Mouse (Mus musculus): ENCODE measurements around the gene Rdh16f1. TPM values are rescaled to one million over a fixed set of nuclear protein-coding genes. Genes with fewer than 3 reads are reported as not detected.
"Not testable (repeated sequence)": the region's sequence is repeated elsewhere in the genome, so short reads cannot be mapped to it uniquely, and the experiment has no call there.

Rdh16f1 gene
- total RNA-seq, 1 experiment from 2014 or later: not detected

DNA sequence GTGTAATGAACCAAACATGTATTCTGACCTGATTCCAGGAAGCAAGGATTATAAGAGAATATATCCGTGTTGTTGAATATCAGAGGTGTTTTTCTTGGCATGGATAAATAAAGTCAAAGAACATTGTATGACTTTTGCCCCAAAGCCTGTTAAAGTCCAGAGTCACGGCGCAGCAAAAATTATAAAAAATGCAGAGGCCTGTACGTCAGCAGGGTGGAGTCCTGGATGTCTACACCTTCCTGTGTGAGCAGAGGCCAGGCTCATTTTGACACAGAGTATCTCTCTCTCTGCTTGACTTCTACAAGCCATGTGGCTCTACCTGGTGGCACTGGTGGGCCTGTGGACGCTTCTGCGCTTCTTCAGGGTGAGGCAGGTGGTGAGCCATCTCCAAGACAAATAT, 41.3 kb downstream of the Rdh16f1 start, which contains the start of gene Rdh16:
Rdh16 (plus strand) TSS at position 262 of the 400 bp plus-strand sequence.
- no peak for ATAC-seq (replicated peaks in 1 of 2; ENCODE audit: insufficient read depth in 1 of 2, low FRiP score in 2 of 2, low TSS enrichment in 1 of 2, low read depth in 1 of 2, poor library complexity in 2 of 2, severe bottlenecking in 2 of 2)

DNA sequence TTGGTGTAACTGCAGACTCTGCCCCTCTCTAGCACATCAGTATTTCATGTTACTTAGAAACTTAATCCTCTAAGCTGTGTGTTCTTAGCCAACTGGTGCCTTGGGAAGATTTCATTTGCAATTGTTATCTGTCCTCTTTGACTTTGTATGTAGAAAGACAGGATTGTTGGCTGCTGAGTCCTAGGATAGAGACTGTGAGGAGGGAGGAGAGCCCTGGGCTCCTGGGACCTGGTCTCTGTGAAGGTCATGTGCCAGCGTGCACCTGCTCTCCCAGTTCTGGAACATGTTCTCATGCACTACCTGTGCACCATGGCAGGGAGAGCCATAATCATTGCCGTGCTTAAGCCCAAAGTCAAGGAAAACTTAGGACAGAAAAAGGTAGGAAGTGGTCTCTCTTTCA, 42.0 kb downstream of the Rdh16f1 start:
- ATAC-seq (replicated peaks in 1 of 2; ENCODE audit: insufficient read depth in 1 of 2, low FRiP score in 2 of 2, low TSS enrichment in 1 of 2, low read depth in 1 of 2, poor library complexity in 2 of 2, severe bottlenecking in 2 of 2): no peak

DNA sequence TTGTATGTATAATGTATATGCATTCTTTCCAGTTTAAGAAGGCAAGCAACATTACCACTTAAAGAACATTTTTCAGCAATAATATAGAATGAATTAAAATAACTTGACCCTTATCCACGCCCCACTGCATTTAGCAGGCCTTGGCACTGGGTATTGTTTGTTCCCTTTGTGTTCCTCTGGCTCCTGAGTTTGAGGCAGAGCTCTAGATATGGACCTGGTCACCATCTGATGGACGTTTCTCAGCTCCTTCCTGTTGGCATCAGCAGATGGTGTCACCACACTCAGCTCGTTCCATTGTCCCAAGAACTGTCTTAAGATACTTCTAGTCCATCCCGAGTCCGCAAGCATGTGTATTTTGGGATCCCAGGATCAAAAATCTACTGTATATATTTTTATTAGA, 42.6 kb downstream of the Rdh16f1 start:
- no peak for ATAC-seq (replicated peaks in 1 of 2; ENCODE audit: insufficient read depth in 1 of 2, low FRiP score in 2 of 2, low TSS enrichment in 1 of 2, low read depth in 1 of 2, poor library complexity in 2 of 2, severe bottlenecking in 2 of 2)

DNA sequence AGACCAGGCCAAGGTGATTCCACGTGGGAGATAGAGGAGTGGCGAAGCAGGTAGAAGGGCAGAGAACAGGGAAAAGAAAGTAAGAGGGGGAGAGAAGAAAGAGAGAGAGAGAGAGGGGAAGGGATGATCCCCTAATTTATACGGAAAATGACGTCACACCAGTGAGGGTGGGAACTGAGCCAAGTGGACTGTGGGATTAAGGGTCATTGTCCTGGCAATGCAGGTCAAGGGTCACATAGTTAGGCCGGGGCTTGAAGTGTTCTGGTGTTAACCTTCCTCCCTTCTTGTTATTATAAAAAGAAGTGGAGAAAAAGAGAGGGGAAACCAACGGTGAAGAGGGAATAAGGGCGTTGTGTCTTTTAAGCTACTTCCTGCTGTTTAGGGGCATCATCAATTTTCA, 44.8 kb downstream of the Rdh16f1 start:
- no peak for ATAC-seq (replicated peaks in 1 of 2; ENCODE audit: insufficient read depth in 1 of 2, low FRiP score in 2 of 2, low TSS enrichment in 1 of 2, low read depth in 1 of 2, poor library complexity in 2 of 2, severe bottlenecking in 2 of 2)

DNA sequence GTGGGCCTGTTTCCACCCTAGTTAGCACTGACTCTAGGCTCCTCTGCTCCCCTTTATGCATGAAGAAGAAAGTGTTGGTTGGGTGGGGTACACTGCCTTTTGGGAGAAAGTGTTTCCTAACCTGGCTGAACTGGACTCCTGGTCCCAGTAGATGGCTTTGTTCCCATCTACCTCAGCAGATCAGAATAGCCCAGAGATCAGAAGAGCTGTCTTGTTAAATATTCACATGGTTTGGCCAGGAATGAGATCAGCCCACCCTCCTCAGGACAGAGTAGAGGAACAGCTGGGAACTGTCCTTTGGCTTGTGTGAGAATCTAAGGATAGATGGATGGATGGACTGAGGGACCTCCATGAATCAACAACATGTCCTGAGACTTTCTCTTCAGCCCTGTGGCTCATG, 56.3 kb downstream of the Rdh16f1 start:
- ATAC-seq (replicated peaks in 1 of 2; ENCODE audit: insufficient read depth in 1 of 2, low FRiP score in 2 of 2, low TSS enrichment in 1 of 2, low read depth in 1 of 2, poor library complexity in 2 of 2, severe bottlenecking in 2 of 2): no peak

DNA sequence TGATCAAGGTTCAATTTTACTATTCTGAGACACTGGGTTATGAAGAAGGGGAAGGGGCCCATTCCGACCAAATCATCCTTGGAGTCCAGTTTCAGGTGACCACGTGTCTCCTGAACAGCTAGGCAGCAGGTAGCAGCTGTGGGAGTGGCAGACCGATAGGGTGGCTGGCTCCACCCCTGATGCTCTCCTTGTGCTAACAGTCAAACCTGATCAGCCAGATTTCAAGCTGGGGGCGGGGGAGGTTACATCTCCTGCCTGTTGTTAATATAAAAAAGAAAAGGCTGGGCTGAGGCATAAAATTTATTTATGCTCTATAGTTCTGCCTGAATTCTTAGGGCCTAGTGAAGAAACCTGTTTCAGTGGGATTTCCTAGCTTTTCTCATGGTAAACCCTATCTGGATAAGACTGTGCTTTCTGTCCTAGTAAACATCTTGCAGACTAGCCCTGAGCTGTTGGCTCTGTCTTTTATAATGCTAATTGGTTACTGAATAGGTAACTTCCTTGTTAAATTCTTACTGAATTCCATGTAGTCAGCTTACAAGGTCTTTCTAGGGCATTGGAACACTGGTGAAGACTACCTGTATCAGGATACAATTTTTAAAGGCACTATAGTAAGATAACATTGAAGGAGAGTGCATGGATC, 57.8 kb downstream of the Rdh16f1 start:
- not testable (repeated sequence) for ATAC-seq (replicated peaks in 1 of 2; ENCODE audit: insufficient read depth in 1 of 2, low FRiP score in 2 of 2, low TSS enrichment in 1 of 2, low read depth in 1 of 2, poor library complexity in 2 of 2, severe bottlenecking in 2 of 2)

DNA sequence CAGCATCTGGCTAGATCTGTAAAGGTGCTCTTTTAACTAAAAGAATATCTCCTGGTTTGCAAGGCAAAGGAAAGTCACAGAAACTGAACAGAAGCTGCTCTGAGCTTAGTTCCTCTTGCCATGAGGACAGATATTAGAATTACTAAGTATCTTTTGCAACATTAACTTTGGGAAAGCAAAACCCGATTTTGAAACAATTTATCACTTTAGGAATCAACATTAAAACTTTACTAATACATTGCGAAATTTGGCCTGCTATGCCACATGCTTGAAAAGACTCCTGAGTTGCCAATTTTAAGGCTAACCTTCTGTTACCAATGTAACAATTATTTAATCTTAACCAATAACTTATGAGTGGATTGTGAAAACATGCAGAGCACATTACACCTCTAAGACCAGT, 62.2 kb downstream of the Rdh16f1 start:
- not testable (repeated sequence) for ATAC-seq (replicated peaks in 1 of 2; ENCODE audit: insufficient read depth in 1 of 2, low FRiP score in 2 of 2, low TSS enrichment in 1 of 2, low read depth in 1 of 2, poor library complexity in 2 of 2, severe bottlenecking in 2 of 2)

DNA sequence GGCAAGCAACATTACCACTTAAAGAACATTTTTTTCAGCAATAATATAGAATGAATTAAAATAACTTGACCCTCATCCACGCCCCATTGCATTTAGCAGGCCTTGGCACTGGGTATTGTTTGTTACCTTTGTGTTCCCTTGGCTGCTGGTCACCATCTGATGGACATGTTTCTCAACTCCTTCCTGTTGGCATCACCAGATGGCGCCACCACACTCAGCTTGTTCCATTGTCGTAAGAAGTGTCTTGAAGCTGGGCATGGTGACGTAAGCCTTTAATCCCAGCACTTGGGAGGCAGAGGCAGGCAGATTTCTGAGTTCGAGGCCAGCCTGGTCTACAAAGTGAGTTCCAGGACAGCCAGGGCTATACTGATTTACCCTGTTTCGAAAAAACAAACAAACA, 65.8 kb downstream of the Rdh16f1 start:
- no peak for ATAC-seq (replicated peaks in 1 of 2; ENCODE audit: insufficient read depth in 1 of 2, low FRiP score in 2 of 2, low TSS enrichment in 1 of 2, low read depth in 1 of 2, poor library complexity in 2 of 2, severe bottlenecking in 2 of 2)

DNA sequence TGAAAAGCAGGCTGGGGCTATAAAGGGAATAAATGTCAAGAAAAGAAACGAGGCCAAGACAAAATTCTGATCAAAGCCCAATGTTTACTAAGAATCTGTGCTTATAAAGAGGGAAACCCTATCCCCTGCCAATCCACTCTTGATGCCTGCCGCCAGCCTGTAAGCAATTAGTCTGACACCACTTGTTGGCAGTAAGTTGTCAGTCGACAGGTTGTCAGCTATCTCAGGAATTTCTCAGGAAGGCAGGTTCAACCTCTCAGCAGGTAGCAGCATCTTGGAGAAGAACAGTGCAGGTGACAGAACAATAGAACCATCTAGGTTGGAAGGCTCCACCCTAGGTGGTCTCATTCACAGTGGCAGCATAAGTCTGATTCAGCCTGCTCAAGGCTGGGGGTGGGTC, 69.5 kb downstream of the Rdh16f1 start:
- ATAC-seq (replicated peaks in 1 of 2; ENCODE audit: insufficient read depth in 1 of 2, low FRiP score in 2 of 2, low TSS enrichment in 1 of 2, low read depth in 1 of 2, poor library complexity in 2 of 2, severe bottlenecking in 2 of 2): no peak

DNA sequence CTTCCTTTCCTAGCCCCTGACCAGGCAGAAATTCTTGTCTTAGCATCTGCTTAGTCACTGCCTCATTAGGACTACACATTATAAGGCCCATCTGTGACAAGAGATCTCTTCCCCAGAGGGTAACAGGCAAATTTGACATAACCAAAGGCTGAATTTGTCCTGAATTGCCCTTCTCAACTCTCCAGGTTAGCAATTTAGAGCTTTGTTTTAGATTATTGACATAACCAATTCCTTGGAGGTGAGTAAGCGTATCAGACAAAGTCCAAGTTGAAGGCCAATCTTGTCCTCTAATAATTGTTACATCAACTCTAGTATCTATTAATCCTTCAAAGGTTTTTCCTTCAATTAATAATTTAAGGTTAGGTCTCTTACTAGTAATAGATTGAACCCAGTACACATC, 74.6 kb downstream of the Rdh16f1 start:
- not testable (repeated sequence) for ATAC-seq (replicated peaks in 1 of 2; ENCODE audit: insufficient read depth in 1 of 2, low FRiP score in 2 of 2, low TSS enrichment in 1 of 2, low read depth in 1 of 2, poor library complexity in 2 of 2, severe bottlenecking in 2 of 2)

DNA sequence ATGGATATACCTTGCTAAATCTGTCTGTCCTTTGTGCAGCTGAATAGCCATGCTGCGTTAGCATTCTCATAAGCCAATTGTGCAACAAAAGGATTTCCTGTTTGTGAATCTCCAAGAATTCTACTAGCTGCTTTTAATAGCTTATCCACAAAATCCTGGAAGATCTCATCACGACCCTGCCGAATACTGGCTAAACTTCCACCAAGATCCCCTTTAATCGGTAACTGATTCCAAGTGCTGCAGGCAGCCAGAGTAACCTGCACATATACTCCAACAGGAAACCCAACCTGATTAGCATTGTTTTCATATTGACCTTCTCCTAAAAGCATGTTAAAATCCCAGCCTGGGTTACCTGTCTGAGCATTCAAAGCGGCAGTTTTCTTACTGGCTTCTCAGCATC, 75.7 kb downstream of the Rdh16f1 start:
- ATAC-seq (replicated peaks in 1 of 2; ENCODE audit: insufficient read depth in 1 of 2, low FRiP score in 2 of 2, low TSS enrichment in 1 of 2, low read depth in 1 of 2, poor library complexity in 2 of 2, severe bottlenecking in 2 of 2): no peak

DNA sequence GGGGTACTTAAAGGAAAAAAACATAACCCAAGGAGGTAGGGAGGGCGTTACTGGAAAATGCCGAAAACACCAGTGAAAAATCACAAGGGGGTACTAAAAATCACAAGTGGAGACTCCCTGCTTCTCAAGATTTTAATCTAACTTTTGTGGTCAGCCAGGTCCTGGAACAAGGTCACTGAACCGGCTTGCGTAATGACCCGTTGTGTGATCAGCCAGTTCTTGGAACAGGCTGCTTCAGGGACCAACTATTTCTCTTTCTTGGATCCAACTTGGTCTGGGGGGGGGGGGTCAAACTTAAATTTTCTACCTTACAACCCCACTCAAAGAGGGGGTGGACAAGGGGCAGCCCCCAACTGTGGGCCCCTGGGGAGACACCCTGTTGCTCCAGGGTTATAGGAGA, 78.2 kb downstream of the Rdh16f1 start:
- ATAC-seq (replicated peaks in 1 of 2; ENCODE audit: insufficient read depth in 1 of 2, low FRiP score in 2 of 2, low TSS enrichment in 1 of 2, low read depth in 1 of 2, poor library complexity in 2 of 2, severe bottlenecking in 2 of 2): not testable (repeated sequence)

DNA sequence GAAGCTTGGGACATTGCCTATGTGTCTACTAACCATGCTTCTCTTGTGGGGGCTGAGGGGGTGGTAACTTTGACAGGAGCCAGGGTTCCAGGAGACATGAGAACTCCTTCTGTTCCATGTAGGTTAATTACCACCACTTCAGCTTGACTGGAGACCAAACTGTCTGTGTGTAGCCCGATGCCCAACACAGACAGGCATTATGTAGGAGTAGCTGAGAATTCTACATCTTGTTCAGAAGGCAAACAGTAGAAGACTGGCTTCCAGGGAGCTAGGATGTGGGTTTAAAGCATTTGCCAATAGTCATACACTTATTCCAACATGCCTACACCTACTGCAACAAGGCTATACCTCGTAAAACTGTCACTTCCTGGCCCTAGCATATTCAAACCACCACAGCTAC, 79.0 kb downstream of the Rdh16f1 start:
- no peak for ATAC-seq (replicated peaks in 1 of 2; ENCODE audit: insufficient read depth in 1 of 2, low FRiP score in 2 of 2, low TSS enrichment in 1 of 2, low read depth in 1 of 2, poor library complexity in 2 of 2, severe bottlenecking in 2 of 2)

DNA sequence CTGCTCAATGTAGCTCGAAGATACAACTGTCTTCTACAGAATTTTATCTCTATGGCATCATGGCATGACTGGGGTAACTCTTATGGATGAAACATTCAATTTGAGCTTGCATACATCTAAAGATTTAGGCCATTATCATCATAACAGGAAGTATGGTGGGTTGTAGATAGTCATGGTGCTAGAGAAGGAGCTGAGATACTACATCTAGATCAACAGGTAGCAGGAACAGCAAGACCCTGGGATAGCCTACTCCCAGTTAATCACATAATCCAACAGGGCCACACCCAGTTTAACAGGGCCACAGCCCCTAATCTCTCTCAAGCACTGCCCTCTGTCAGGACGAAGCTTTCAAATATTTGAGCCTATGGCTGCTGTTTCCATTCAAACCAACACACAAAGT, 81.2 kb downstream of the Rdh16f1 start:
- no peak for ATAC-seq (replicated peaks in 1 of 2; ENCODE audit: insufficient read depth in 1 of 2, low FRiP score in 2 of 2, low TSS enrichment in 1 of 2, low read depth in 1 of 2, poor library complexity in 2 of 2, severe bottlenecking in 2 of 2)

Other genes starting within 250 kb of the Rdh16f1 start
- gene Ndufa4l2, start 244.8 kb upstream of the Rdh16f1 start, total RNA-seq (2017): not detected in 2 replicates
- 72.9 and 77.9 TPM in 2 replicates for gene Shmt2, start 237.3 kb upstream of the Rdh16f1 start, total RNA-seq (2017)
- 0.31 TPM in 1 of 2 replicates, not detected in the other for gene Nxph4, start 225.2 kb upstream of the Rdh16f1 start, total RNA-seq (2017)
- gene Lrp1, start 138.6 kb upstream of the Rdh16f1 start, total RNA-seq (2017): 1.2 and 8.6 TPM in 2 replicates
- 49.8 and 50.8 TPM in 2 replicates for gene Stat6, start 116.8 kb upstream of the Rdh16f1 start, total RNA-seq (2017)
- gene Nemp1, start 92.9 kb upstream of the Rdh16f1 start, total RNA-seq (2017): 41.8 and 43.0 TPM in 2 replicates
- 17.9 and 26.7 TPM in 2 replicates for gene Nab2, start 91.2 kb upstream of the Rdh16f1 start, total RNA-seq (2017)
- gene Myo1a, start 54.6 kb upstream of the Rdh16f1 start, total RNA-seq (2017): not detected in 2 replicates
- gene Tac2, start 35.3 kb upstream of the Rdh16f1 start, total RNA-seq (2017): not detected in 2 replicates
- 5.5 and 6.8 TPM in 2 replicates for gene Zbtb39, start 20.2 kb upstream of the Rdh16f1 start, total RNA-seq (2017)
- not detected in 2 replicates for gene Gpr182, start 8.1 kb upstream of the Rdh16f1 start, total RNA-seq (2017)
- gene Rdh1, start 66 bp upstream of the Rdh16f1 start, total RNA-seq (2017): not detected in 2 replicates
- gene Rdh9, start 16.6 kb downstream of the Rdh16f1 start, total RNA-seq (2017): 0.20 TPM in 1 of 2 replicates, not detected in the other
- gene Rdh16, start 41.4 kb downstream of the Rdh16f1 start, total RNA-seq (2017): not detected in 2 replicates
- not detected in 2 replicates for gene Rdh19, start 90.1 kb downstream of the Rdh16f1 start, total RNA-seq (2017)
- gene Rdh16f2, start 106.7 kb downstream of the Rdh16f1 start, total RNA-seq (2017): not detected in 2 replicates
- gene Rdh7, start 129.0 kb downstream of the Rdh16f1 start, total RNA-seq (2017): not detected in 2 replicates
- gene Sdr9c7, start 138.7 kb downstream of the Rdh16f1 start, total RNA-seq (2017): not detected in 2 replicates
- not detected in 2 replicates for gene Hsd17b6, start 247.8 kb downstream of the Rdh16f1 start, total RNA-seq (2017)

All from hematopoietic stem cell, adult 5-6 weeks (primary cell).